Mouse (Mus musculus) heart, embryonic 14.5 days (tissue): ENCODE measurements around the gene Rhof. TPM values are rescaled to one million over a fixed set of nuclear protein-coding genes. Genes with fewer than 3 reads are reported as not detected.

ENCODE experiments used
- ATAC-seq: fragments of 200-750 bp; cut with Nextera tagmentation; 2 replicates; pipeline ENCODE4 v1.8.0; 2017; ENCODE audit warnings: low read depth, moderate TSS enrichment; ENCODE audit not compliant: insufficient number of reproducible peaks, insufficient read depth, low FRiP score
- H3K27ac ChIP-seq, 2 experiments: fragments of 200-500 bp in 1 of 2; fragments of 300-500 bp in 1 of 2; sonication (generic) in 1 of 2; replicated peaks in 1 of 2; 2 replicates each; pipeline ENCODE4 v1.5.1; 2012 to 2014; ENCODE audit warnings: low read depth in 2 of 2, low read length in 2 of 2, control low read depth in 1 of 2, mild to moderate bottlenecking in 1 of 2, mixed read lengths in 1 of 2; ENCODE audit not compliant: control insufficient read depth in 1 of 2, insufficient read depth in 1 of 2
- H3K27me3 ChIP-seq: fragments of 300-500 bp; sonication (generic); 2 replicates; pipeline ENCODE4 v1.6.1; 2014; ENCODE audit warnings: mild to moderate bottlenecking, low read length, control low read depth; ENCODE audit not compliant: control insufficient read depth, insufficient read depth
- H3K36me3 ChIP-seq: fragments of 300-500 bp; sonication (generic); 2 replicates; pipeline ENCODE4 v1.6.1; 2014; ENCODE audit warnings: mild to moderate bottlenecking, control low read depth, low read length, mixed read lengths; ENCODE audit not compliant: control insufficient read depth, insufficient read depth
- H3K4me1 ChIP-seq, 2 experiments: fragments of 200-500 bp in 1 of 2; fragments of 300-500 bp in 1 of 2; sonication (generic) in 1 of 2; 2 replicates each; pipeline ENCODE4 v1.6.1; 2012 to 2014; ENCODE audit warnings: low read length in 2 of 2, control low read depth in 1 of 2, mixed read lengths in 1 of 2; ENCODE audit not compliant: control insufficient read depth in 2 of 2, insufficient read depth in 2 of 2
- H3K4me2 ChIP-seq: fragments of 300-500 bp; sonication (generic); 2 replicates; pipeline ENCODE4 v1.6.1; 2014; ENCODE audit warnings: mild to moderate bottlenecking, low read length
- H3K4me3 ChIP-seq, 2 experiments: fragments of 200-500 bp in 1 of 2; fragments of 300-500 bp in 1 of 2; sonication (generic) in 1 of 2; 2 replicates each; pipeline ENCODE4 v1.5.1; 2012 to 2014; ENCODE audit warnings: low read length in 2 of 2, mild to moderate bottlenecking in 2 of 2, control low read depth in 1 of 2, low read depth in 1 of 2, moderate library complexity in 1 of 2; ENCODE audit not compliant: control insufficient read depth in 1 of 2, insufficient read depth in 1 of 2
- H3K9ac ChIP-seq: fragments of 300-500 bp; sonication (generic); 2 replicates; pipeline ENCODE4 v1.6.1; 2014; ENCODE audit warnings: mild to moderate bottlenecking, low read length
- H3K9me3 ChIP-seq: fragments of 300-500 bp; sonication (generic); 2 replicates; pipeline ENCODE4 v1.6.1; 2016; ENCODE audit warnings: low read length, control low read depth; ENCODE audit not compliant: control insufficient read depth
- WGBS: fragments of 180-500 bp; shearing (Covaris S2); extraction: QIAGEN DNeasy Blood & Tissue Kit; methylation state at CpG from one replicate; pipeline ENCODE4 v1.1.7; 2014; 5-methylcytosine and 5-hydroxymethylcytosine counted together
- polyA plus RNA-seq: library from polyadenylated mRNA; unstranded; fragments of >200 nt; fragmentation: Nextera tagmentation; extraction: Ambion mirVana; gene quantifications from 2 replicates; pipeline ENCODE4 v1.2.1, GENCODE M21; 2014

Gene Rhof
- polyA plus RNA-seq, 1 experiment from 2014 or later, result 0.99 TPM

DNA sequence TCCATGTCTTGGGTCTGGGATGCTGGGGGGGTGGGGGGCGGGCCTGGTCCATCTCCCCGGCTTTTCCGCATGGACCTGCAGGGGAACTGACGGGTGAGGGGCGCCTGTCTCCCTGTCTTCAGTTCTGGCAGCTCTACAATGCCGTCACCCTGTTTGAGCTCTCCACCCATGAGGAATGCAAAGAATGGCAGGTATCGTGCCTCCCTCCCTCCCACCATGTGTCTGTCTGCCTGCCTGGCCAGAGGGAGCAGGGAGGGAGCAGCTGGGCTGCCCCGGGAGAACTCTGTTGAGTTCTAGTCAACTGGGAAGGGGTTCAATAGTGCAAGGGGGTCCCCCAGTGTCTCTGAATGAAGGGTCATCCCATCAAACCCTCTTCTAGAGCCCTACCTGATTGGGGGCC, 16.4 kb downstream of the Rhof start:
- no peak for ATAC-seq
- WGBS, result 53% methylated on average over 8 of the region's 8 CpGs
- Histone ChIP-seq H3K4me1 (peaks cover 0 to 2% of the 10 kb centered on the region in 2 experiments; a peak in 1 of 4 replicates), H3K4me2 (no peak overlapping the region), H3K36me3 (no peaks in the 10 kb centered on the region), H3K9me3 (no peaks in the 10 kb centered on the region), H3K27me3 (no peaks in the 10 kb centered on the region), H3K27ac (no peak overlapping the region), H3K9ac (no peak overlapping the region), H3K4me3 (no peak overlapping the region)

DNA sequence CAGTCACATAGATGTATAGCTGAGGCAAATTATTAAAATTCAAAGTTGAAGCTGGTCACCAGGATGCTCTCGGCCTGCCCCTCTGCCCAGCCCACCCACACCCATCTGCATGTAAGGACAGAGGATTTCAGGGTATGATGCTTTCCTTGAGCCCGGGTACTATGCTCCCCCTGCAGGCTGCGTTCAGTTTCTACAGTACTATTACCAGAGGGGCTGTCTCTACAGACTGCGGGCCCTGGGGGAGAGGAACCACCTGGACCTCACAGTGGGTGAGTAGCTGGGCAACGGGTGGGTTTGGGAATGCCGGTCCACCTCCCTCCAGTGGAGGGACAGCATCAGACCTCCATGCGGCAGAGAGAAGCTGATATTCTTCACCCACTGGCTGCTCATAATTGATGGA, 17.6 kb downstream of the Rhof start:
- no peak overlapping the region for H3K4me3 ChIP-seq
- no peak overlapping the region for H3K9ac ChIP-seq
- peaks cover 2 to 6% of the 10 kb centered on the region in 2 experiments; a peak in 2 of 4 replicates for H3K4me1 ChIP-seq
- H3K36me3 ChIP-seq, result no peaks in the 10 kb centered on the region
- WGBS, result 50% methylated on average over 7 of the region's 7 CpGs
- no peaks in the 10 kb centered on the region for H3K9me3 ChIP-seq
- no peak overlapping the region for H3K4me2 ChIP-seq
- H3K27ac ChIP-seq, result no peak overlapping the region
- ATAC-seq, result no peak
- no peaks in the 10 kb centered on the region for H3K27me3 ChIP-seq

DNA sequence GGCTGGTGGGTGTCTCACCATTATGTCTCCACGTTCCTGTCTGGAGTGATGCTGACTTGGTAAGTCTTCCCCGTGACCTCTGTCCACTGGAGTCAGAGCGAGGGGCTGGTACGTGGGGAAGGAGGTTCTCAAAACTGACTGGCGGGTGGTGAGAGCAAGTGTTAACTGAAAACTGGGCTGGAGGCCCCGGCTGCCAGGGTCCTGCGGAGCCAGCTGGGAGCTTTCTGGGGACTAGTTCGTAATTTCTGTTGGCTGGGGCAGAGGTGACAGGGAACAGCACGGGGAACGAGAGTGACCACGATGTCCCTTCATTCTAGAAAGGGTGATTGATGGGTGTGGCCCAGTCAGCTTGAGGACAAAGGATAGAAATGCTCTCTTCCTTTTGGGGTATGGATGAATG, 18.4 kb downstream of the Rhof start:
- 68% methylated on average over 11 of the region's 11 CpGs for WGBS
- ATAC-seq, result no peak

DNA sequence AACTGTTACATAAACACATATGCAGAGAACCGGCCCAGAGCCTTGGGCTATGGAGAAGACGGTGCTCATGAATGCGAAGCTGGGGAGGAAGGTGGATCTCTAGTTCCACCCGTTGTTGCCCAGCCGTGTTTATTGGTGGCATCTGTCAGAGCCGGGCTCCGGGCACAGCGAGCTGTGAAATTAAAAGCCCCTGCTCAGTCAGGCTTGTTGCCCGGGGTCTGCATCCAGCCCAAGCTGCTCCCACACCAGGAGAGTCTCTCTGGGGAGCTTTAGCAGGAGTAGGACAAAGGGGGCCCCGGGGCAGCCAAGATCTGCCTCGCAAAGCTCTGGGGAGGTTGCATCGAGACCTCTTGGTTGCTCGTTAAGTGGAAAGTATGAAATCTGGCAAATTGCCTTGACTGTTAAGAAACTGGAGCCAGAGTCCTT, 22.2 kb downstream of the Rhof start:
- ATAC-seq, result no peak
- Histone ChIP-seq H3K9ac (no peak overlapping the region), H3K27ac (no peak overlapping the region)

More for the DNA sequence above, 18.4 kb downstream of the Rhof start:
- Histone ChIP-seq H3K27me3 (no peaks in the 10 kb centered on the region), H3K4me3 (no peak overlapping the region), H3K9me3 (no peaks in the 10 kb centered on the region), H3K4me1 (peaks cover 8 to 10% of the 10 kb centered on the region in 2 experiments; a peak in 3 of 4 replicates), H3K4me2 (no peak overlapping the region), H3K9ac (no peak overlapping the region), H3K36me3 (no peaks in the 10 kb centered on the region), H3K27ac (no peak overlapping the region)

DNA sequence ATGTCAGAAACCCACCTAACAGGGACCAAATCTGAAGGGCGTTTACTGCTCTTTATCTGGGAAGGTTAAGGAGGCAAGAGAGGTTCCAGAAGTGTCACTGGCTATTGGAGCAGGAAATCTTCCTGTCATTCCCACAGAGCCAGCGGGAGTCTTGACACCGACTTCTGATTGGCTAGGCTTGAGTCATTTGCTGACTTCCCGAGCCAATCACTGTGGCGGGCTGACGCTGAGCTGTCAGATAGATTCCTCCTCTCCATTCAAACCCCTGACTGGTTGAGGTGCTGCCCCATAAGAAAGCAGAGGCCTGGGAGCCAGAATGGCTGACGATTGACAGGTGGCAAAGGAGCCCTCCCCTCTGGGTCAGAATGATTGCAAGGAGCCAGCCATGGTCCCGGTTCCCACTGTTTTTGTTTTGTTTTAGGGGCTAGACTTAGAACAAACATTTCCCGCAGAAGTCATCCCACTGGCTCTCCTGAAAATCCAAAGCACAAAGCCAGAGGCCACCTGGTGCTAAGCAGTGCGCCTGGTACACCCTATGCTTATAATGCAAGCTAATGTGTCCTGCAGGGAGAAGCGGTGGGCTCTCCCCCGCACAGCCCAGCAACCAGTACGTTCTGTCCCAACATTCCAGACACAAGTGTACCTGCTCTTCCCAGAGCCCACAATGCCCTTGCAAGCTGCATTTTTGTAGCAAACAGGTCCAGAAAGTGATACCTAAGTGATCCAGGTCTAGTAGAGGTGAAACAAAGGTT, 22.9 kb downstream of the Rhof start:
- Histone ChIP-seq H3K27ac (no peak overlapping the region), H3K4me2 (peak overlapping the region; percentile 48), H3K9ac (peak overlapping the region; percentile 27; the same call in 1 of the 2 replicates), H3K36me3 (no peaks in the 10 kb centered on the region), H3K4me1 (peaks cover 10 to 13% of the 10 kb centered on the region in 2 experiments; a peak in 3 of 4 replicates), H3K4me3 (peak overlapping the region in 1 of 2 experiments; percentile 5; a peak in 1 of 4 replicates), H3K9me3 (no peaks in the 10 kb centered on the region), H3K27me3 (no peaks in the 10 kb centered on the region)
- 30% methylated on average over 13 of the region's 13 CpGs for WGBS
- ATAC-seq, result no peak

More for the DNA sequence above, 22.2 kb downstream of the Rhof start:
- WGBS, result 79% methylated on average over 13 of the region's 13 CpGs
- Histone ChIP-seq H3K9me3 (no peaks in the 10 kb centered on the region), H3K27me3 (no peaks in the 10 kb centered on the region), H3K36me3 (no peaks in the 10 kb centered on the region), H3K4me2 (no peak overlapping the region), H3K4me1 (peaks cover 8 to 9% of the 10 kb centered on the region in 2 experiments; a peak in 3 of 4 replicates), H3K4me3 (no peak overlapping the region)

DNA sequence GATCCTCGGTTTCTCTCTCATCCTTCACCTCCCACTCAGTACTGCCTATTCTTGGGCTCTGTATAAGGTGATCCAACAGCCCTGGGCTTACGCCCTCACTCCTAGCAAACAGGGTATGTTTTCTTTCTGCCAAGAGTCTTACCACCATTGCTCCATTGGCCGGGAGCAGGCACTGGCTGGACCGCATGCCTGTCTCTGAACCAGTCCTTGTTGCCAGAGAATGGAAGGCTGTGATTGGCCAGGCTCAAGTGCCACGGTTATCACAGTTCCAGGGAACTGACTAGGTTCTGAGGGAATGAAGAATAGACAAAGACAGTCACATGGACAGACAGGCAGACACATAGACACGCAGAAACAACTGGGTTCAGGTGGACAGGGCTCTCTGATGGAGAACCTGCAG, 27.7 kb downstream of the Rhof start:
- Histone ChIP-seq H3K36me3 (peaks cover 5% of the 10 kb centered on the region; the same call in 1 of the 2 replicates), H3K4me3 (no peak overlapping the region), H3K4me2 (no peak overlapping the region), H3K4me1 (peaks cover 22 to 29% of the 10 kb centered on the region in 2 experiments), H3K9me3 (no peaks in the 10 kb centered on the region), H3K27ac (no peak overlapping the region), H3K9ac (no peak overlapping the region), H3K27me3 (no peaks in the 10 kb centered on the region)
- 47% methylated on average over 6 of the region's 6 CpGs for WGBS
- ATAC-seq, result 0 out of 2 replicates have a peak, but pooled peaks have one; percentile 48

DNA sequence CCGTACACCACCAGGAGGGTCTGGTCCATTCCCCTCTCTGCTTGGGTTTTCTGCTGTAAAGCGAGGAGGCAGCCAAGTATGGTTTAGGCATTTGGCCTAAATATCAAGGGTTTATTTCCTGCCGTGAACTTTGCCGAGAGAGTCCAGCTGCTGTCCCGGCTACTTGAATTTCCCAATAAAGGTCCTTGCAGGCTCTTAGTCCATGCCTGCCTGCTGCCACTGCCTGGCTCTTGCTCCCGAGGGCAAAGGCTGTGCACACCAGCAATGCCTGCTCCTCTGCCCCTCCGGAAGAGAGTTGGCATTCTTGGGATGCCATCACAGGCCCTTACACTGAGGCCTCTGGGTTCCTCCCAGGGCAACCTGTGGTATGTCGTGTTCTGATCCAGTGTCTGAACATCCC, 28.9 kb downstream of the Rhof start:
- Histone ChIP-seq H3K9ac (no peak overlapping the region), H3K4me3 (no peak overlapping the region), H3K36me3 (peaks cover 12% of the 10 kb centered on the region; the same call in 1 of the 2 replicates), H3K4me2 (no peak overlapping the region), H3K4me1 (peaks cover 16 to 27% of the 10 kb centered on the region in 2 experiments), H3K9me3 (no peaks in the 10 kb centered on the region), H3K27ac (0 out of 4 replicates have a peak overlapping the region, but pooled peaks have one; percentile 2 to 15), H3K27me3 (no peaks in the 10 kb centered on the region)
- no peak for ATAC-seq
- WGBS, result 47% methylated on average over 8 of the region's 8 CpGs
